Mouse (Mus musculus) myocyte (in vitro differentiated cells): ENCODE data around the gene Gm1110.

Experiments
- POLR2A ChIP-seq: IDR thresholded peaks from one replicate; pipeline ENCODE4 v1.6.1; 2011; ENCODE audit warnings: low read depth, mild to moderate bottlenecking, control low read depth, moderate library complexity; ENCODE audit not compliant: insufficient read length
- USF1 ChIP-seq: IDR thresholded peaks from one replicate; pipeline ENCODE4 v1.6.1; 2011; ENCODE audit warnings: low read depth, mild to moderate bottlenecking, control low read depth, moderate library complexity

DNA sequence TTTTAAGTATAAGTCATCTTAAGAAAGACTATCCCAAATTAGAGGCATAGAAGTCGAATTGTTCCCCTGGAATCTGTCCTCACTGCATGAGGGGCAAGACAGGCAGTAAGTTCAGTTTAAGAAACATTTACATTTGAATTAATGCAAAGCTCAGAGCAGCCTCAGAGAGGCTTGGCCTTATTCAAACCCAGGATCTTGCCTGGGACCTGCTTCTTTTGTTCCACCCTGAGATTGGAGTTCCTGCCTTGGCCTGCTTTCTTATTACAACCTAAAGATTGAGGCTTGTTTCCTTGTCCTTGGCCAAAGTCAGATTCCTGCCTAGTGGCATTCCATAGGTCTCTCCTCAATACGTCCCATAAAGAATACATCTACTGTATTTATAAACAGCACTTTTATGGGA is 24.9 kb upstream of the Gm1110 start:
- TF ChIP-seq POLR2A (no peak), USF1 (no peak)
